Mouse (Mus musculus) heart, postnatal 0 days (tissue): ENCODE data around the gene Tnks2. TPM values are rescaled to one million over a fixed set of nuclear protein-coding genes. Genes with fewer than 3 reads are reported as not detected.
"Not testable (repeated sequence)": the region's sequence is repeated elsewhere in the genome, so short reads cannot be mapped to it uniquely, and the experiment has no call there.

Experiments used
- ATAC-seq: fragments of 200-750 bp; cut with Nextera tagmentation; 2 replicates; pipeline ENCODE4 v1.8.0; 2017; ENCODE audit warnings: low read depth, moderate number of reproducible peaks, moderate library complexity; ENCODE audit not compliant: insufficient read depth
- DNase-seq: peaks from one replicate; pipeline ENCODE4 v3.0.0-alpha.2; 2016; ENCODE audit warnings: low spot score
- H3K27ac ChIP-seq: fragments of 300-500 bp; sonication (generic); 2 replicates; pipeline ENCODE4 v1.5.1; 2014; ENCODE audit warnings: low read depth, mild to moderate bottlenecking
- H3K27me3 ChIP-seq: fragments of 300-500 bp; sonication (generic); 2 replicates; pipeline ENCODE4 v1.6.1; 2014; ENCODE audit warnings: low read length, mixed read lengths; ENCODE audit not compliant: control insufficient read depth, insufficient read depth
- H3K36me3 ChIP-seq: fragments of 300-500 bp; sonication (generic); replicated peaks from 2 replicates; pipeline ENCODE4 v1.6.1; 2014; ENCODE audit warnings: low read length, mixed read lengths; ENCODE audit not compliant: control insufficient read depth, insufficient read depth
- H3K4me1 ChIP-seq: fragments of 300-500 bp; sonication (generic); 2 replicates; pipeline ENCODE4 v1.6.1; 2014; ENCODE audit warnings: antibody characterized with exemption; ENCODE audit not compliant: control insufficient read depth, insufficient read depth
- H3K4me2 ChIP-seq: fragments of 300-500 bp; sonication (generic); 2 replicates; pipeline ENCODE4 v1.6.1; 2014; ENCODE audit warnings: low read depth, mild to moderate bottlenecking, low read length, moderate library complexity
- H3K4me3 ChIP-seq: fragments of 300-500 bp; sonication (generic); 2 replicates; pipeline ENCODE4 v1.5.1; 2014; ENCODE audit warnings: low read depth, low read length
- H3K9ac ChIP-seq: fragments of 300-500 bp; sonication (generic); replicated peaks from 2 replicates; pipeline ENCODE4 v1.6.1; 2014; ENCODE audit warnings: low read depth, low read length, mixed read lengths
- H3K9me3 ChIP-seq: fragments of 300-500 bp; sonication (generic); replicated peaks from 2 replicates; pipeline ENCODE4 v1.6.1; 2016; ENCODE audit warnings: low read length; ENCODE audit not compliant: control insufficient read depth
- CTCF ChIP-seq: IDR thresholded peaks from 2 replicates; pipeline ENCODE4 v1.5.1; 2016; ENCODE audit warnings: antibody characterized with exemption, control low read depth, low read depth
- EP300 ChIP-seq: IDR thresholded peaks from 2 replicates; pipeline ENCODE4 v1.6.1; 2016; ENCODE audit warnings: antibody characterized with exemption, low read depth
- WGBS: fragments of 180-500 bp; shearing (Covaris S2); extraction: QIAGEN DNeasy Blood & Tissue Kit; methylation state at CpG from one replicate; pipeline ENCODE4 v1.1.7; 2014; 5-methylcytosine and 5-hydroxymethylcytosine counted together
- polyA plus RNA-seq: library from polyadenylated mRNA; unstranded; fragments of >200 nt; fragmentation: Nextera tagmentation; extraction: Ambion mirVana; gene quantifications from 2 replicates; pipeline ENCODE4 v1.2.1, GENCODE M21; 2015
- total RNA-seq: library from RNA; depleted of rRNA; stranded (reverse); fragments of >200 nt; gene quantifications from 2 replicates; pipeline ENCODE4 v1.2.3, GENCODE M21; 2014; ENCODE audit warnings: low replicate concordance

The Tnks2 gene
- total and polyA plus RNA-seq, 2 experiments from 2014 or later: 19.8 to 84.8 TPM

- H3K4me2 ChIP-seq: no peak overlapping the region
- no peak overlapping the region for H3K9ac ChIP-seq
- no peaks in the 10 kb centered on the region for H3K9me3 ChIP-seq
- TF ChIP-seq EP300 (no peak), CTCF (no peak)
- 64% methylated on average over 6 of the region's 6 CpGs for WGBS
- no peaks in the 10 kb centered on the region for H3K4me1 ChIP-seq
- DNase-seq (no peak), ATAC-seq (no peak)
- H3K4me3 ChIP-seq: no peak overlapping the region
- no peaks in the 10 kb centered on the region for H3K27me3 ChIP-seq
- no peaks in the 10 kb centered on the region for H3K36me3 ChIP-seq
- no peak overlapping the region for H3K27ac ChIP-seq
Observed at GRCm38 (mm10) chr19:36819199-36819598, 14.8 kb upstream of the Tnks2 start.

GRCm38 (mm10) chr19:36820469-36820868, 13.6 kb upstream of the Tnks2 start:
- no peak overlapping the region for H3K4me3 ChIP-seq
- no peaks in the 10 kb centered on the region for H3K9me3 ChIP-seq
- ATAC-seq: no peak
- WGBS: 74% methylated on average over 4 of the region's 4 CpGs
- no peaks in the 10 kb centered on the region for H3K4me1 ChIP-seq
- no peaks in the 10 kb centered on the region for H3K27me3 ChIP-seq
- TF ChIP-seq EP300 (no peak), CTCF (no peak)
- no peak overlapping the region for H3K9ac ChIP-seq
- H3K4me2 ChIP-seq: no peak overlapping the region
- no peaks in the 10 kb centered on the region for H3K36me3 ChIP-seq
- H3K27ac ChIP-seq: no peak overlapping the region
- no peak for DNase-seq

GRCm38 (mm10) chr19:36821301-36821700, 12.7 kb upstream of the Tnks2 start:
- H3K4me1 ChIP-seq, ATAC-seq: not testable (repeated sequence)
- 73% methylated on average over 6 of the region's 6 CpGs for WGBS

GRCm38 (mm10) chr19:36822701-36823100, 11.3 kb upstream of the Tnks2 start:
- TF ChIP-seq CTCF (no peak), EP300 (no peak)
- Histone ChIP-seq H3K36me3 (no peaks in the 10 kb centered on the region), H3K9ac (no peak overlapping the region), H3K27me3 (no peaks in the 10 kb centered on the region), H3K9me3 (no peaks in the 10 kb centered on the region), H3K4me2 (no peak overlapping the region), H3K4me3 (no peak overlapping the region), H3K27ac (no peak overlapping the region), H3K4me1 (no peaks in the 10 kb centered on the region)
- no peak for DNase-seq
- 94% methylated on average over 4 of the region's 4 CpGs for WGBS
- no peak for ATAC-seq

More at GRCm38 (mm10) chr19:36821301-36821700, 12.7 kb upstream of the Tnks2 start:
- not testable (repeated sequence) for H3K9me3 ChIP-seq, H3K9ac ChIP-seq, H3K4me3 ChIP-seq, H3K27me3 ChIP-seq, H3K27ac ChIP-seq, H3K36me3 ChIP-seq, H3K4me2 ChIP-seq, DNase-seq

GRCm38 (mm10) chr19:36827650-36828049, 6.4 kb upstream of the Tnks2 start:
- Histone ChIP-seq H3K9me3 (no peaks in the 10 kb centered on the region), H3K36me3 (no peaks in the 10 kb centered on the region), H3K4me2 (no peak overlapping the region), H3K4me1 (no peaks in the 10 kb centered on the region), H3K4me3 (no peak overlapping the region), H3K9ac (no peak overlapping the region), H3K27me3 (no peaks in the 10 kb centered on the region), H3K27ac (no peak overlapping the region)
- no peak for DNase-seq
- ATAC-seq: no peak
- 86% methylated on average over 5 of the region's 5 CpGs for WGBS
- TF ChIP-seq CTCF: no peak
- no peak for TF ChIP-seq EP300

GRCm38 (mm10) chr19:36828322-36828721, 5.7 kb upstream of the Tnks2 start:
- H3K9ac ChIP-seq: no peak overlapping the region
- no peak overlapping the region for H3K4me3 ChIP-seq
- no peak overlapping the region for H3K27ac ChIP-seq
- 55% methylated on average over 8 of the region's 8 CpGs for WGBS
- no peak for TF ChIP-seq EP300
- peak; percentile 34; the same call in 1 of the 2 replicates for TF ChIP-seq CTCF
- DNase-seq (no peak), ATAC-seq (no peak)
- no peak overlapping the region for H3K4me2 ChIP-seq
- H3K27me3 ChIP-seq: no peaks in the 10 kb centered on the region
- H3K4me1 ChIP-seq: peaks cover 5% of the 10 kb centered on the region; the same call in 1 of the 2 replicates
- no peaks in the 10 kb centered on the region for H3K36me3 ChIP-seq
- H3K9me3 ChIP-seq: no peaks in the 10 kb centered on the region
